ENCODE assay signal across 7 mouse cellular contexts in the genomic region with DNA sequence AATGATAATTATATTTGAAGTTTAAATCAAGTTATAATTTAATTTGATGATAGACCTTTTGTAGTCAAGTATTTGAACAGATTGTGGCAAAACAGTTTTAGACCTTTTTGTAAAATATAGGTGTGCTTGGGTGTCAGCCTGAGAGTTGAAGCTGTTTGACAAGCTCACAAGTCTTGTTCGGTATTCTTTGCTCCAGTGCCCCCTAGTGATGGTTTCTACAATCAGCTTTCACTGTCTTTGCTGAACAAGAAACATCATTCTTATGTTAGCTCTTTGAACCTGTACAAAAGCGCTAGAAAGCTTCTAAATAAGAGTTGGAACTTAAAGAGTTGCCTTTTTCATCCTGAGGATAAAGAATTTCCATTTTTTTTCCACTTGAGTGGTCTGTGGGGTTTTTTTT.
DNase-seq lines count a peak whose midpoint lies in the region; ATAC-seq and TF ChIP-seq lines count a peak whose summit lies in the region.

No protein-coding gene starts in this region.

- no peaks in the 10 kb centered on the region for H3K27me3 ChIP-seq in lung, postnatal 0 days (replicated peaks; ENCODE audit: insufficient read depth, low read length)

- no peaks in the 10 kb centered on the region for H3K4me1 ChIP-seq in lung, postnatal 0 days (ENCODE audit: insufficient read depth, low read depth, low read length)

- no peak for TF ChIP-seq EP300 in lung, postnatal 0 days (IDR thresholded peaks at IDR 0.05)

- H3K36me3 ChIP-seq in lung, postnatal 0 days (ENCODE audit: insufficient read depth, low read length) = no peaks in the 10 kb centered on the region

- peak; percentile 75 for TF ChIP-seq CTCF in lung, postnatal 0 days (IDR thresholded peaks at IDR 0.05)

- H3K9ac ChIP-seq in lung, postnatal 0 days (replicated peaks; ENCODE audit: low read depth) = no peak overlapping the region

- H3K4me3 ChIP-seq in lung, postnatal 0 days (ENCODE audit: low read depth, low read length) = no peak overlapping the region

- WGBS in lung, postnatal 0 days = 39% methylated on average over 2 of the region's 2 CpGs

- DNase-seq in urinary bladder, postnatal 25 days (ENCODE audit: low spot score) = peak; percentile 29
- DNase-seq in urinary bladder, postnatal 10 days (ENCODE audit: low spot score) = no peak
- DNase-seq in adrenal gland, adult 2 months = peak; percentile 60
- peak; percentile 65 for DNase-seq in embryo, embryonic 11 days
- peak; percentile 66 for DNase-seq in kidney, postnatal 14 days
- DNase-seq in lung, postnatal 0 days (ENCODE audit: low spot score) = peak; percentile 80
- DNase-seq in thymus, postnatal 0 days (ENCODE audit: low spot score) = peak; percentile 69

- H3K4me2 ChIP-seq in lung, postnatal 0 days (replicated peaks; ENCODE audit: low read depth, low read length) = no peak overlapping the region

- H3K9me3 ChIP-seq in lung, postnatal 0 days (ENCODE audit: low read length) = no peaks in the 10 kb centered on the region

- no peak overlapping the region for H3K27ac ChIP-seq in lung, postnatal 0 days (ENCODE audit: low read length)

- no peak for ATAC-seq in lung, postnatal 0 days
